Mouse (Mus musculus) liver, embryonic 14.5 days (tissue): ENCODE data around the gene Ntm.

Source experiments
- CTCF ChIP-seq: IDR thresholded peaks from 2 replicates; pipeline ENCODE4 v1.5.1; 2016; ENCODE audit warnings: antibody characterized with exemption, low read depth, control low read depth
- EP300 ChIP-seq: IDR thresholded peaks from 2 replicates; pipeline ENCODE4 v1.6.1; 2016; ENCODE audit warnings: antibody characterized with exemption, low read depth

- TF ChIP-seq CTCF: no peak
- TF ChIP-seq EP300: no peak
These were observed 208.6 kb downstream of the Ntm start for GRCm38 (mm10) chr9:29754374-29754773.
